Mouse (Mus musculus): Measurements from ENCODE around the gene Grin3b. TPM values are rescaled to one million over a fixed set of nuclear protein-coding genes. Genes with fewer than 3 reads are reported as not detected.
"Not testable (repeated sequence)": the region's sequence is repeated elsewhere in the genome, so short reads cannot be mapped to it uniquely, and the experiment has no call there.

Gene Grin3b
- polyA plus RNA-seq, 1 experiment: 0.16 TPM

DNA sequence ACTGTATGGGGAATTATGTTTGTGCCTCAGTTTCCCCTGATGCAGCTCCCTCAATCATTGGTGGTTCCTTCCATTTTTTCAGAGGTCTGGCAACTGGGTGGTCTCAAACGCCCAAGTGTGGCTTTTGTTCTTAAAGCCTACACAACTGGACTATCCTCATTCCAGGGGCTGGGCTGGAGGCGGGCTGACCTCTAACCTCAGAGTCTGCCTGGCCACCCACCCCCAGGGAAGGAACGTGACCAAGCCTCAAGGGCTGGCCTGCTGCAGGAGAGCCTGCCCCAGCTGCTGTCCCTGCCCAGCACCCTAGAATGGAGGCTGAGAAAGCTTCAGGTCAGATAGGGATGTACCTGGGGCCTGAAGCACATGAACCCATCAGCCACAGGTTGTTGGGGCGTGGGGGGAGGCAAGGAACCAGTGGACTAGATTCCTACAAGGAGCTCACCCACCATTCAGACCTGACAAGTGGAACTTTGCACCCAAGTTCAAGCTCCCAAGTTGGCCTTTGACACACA lies 13.8 kb upstream of the Grin3b start:
- no peak for TF ChIP-seq POLR2A (IDR thresholded peaks at IDR 0.05; ENCODE audit: low read depth, low read length)
- Histone ChIP-seq H3K36me3 (ENCODE audit: control insufficient read depth, insufficient read depth, low read length) (peaks cover 2% of the 10 kb centered on the region; the same call in 1 of the 2 replicates), H3K27me3 (ENCODE audit: control insufficient read depth, insufficient read depth, low read length) (no peaks in the 10 kb centered on the region), H3K4me3 (ENCODE audit: extremely low read depth, insufficient read depth, insufficient read length) (no peak overlapping the region), H3K27ac (ENCODE audit: insufficient read depth, low read length) (no peak overlapping the region), H3K4me1 (ENCODE audit: control insufficient read depth, insufficient read depth, insufficient read length) (peaks cover 2% of the 10 kb centered on the region; the same call in 1 of the 2 replicates)
- 84% methylated on average over 4 of the region's 4 CpGs for WGBS
- no peak for DNase-seq (ENCODE audit: low read depth in 1 of 2, low spot score in 2 of 2)

DNA sequence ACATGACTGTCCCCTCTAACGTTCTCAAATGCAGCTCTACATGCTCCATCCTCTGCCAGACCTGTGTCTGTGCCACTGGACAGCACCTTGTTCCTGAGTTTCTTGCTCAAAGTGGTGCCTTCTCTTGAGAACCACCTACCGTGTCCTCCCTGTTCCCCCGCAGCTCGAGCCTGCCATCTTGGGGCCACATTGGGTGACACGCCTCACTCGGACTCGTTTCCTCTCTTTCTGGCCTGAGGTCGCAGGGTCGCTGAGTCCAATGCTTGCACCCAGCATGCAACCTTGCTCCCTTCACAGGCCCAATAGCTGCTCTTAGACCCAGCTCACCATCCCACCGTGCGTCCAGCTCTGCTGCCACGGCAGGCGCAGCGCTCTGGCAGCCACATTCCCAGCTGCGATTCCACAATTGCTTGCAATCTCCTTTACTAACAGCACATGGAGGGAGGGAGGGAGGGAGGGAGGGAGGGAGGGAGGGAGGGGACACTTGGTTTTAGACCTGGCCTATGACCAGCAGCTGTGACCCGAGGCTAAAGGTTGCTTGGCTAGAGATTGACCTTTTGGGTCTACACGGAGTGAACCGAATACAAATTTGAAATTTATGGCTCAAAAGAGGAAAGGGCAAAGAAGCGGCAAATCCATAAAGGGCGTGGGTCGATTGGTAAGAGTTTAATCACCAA lies 12.2 kb upstream of the Grin3b start:
- peaks cover 2% of the 10 kb centered on the region; the same call in 1 of the 2 replicates for H3K4me1 ChIP-seq (ENCODE audit: control insufficient read depth, insufficient read depth, insufficient read length)

DNA sequence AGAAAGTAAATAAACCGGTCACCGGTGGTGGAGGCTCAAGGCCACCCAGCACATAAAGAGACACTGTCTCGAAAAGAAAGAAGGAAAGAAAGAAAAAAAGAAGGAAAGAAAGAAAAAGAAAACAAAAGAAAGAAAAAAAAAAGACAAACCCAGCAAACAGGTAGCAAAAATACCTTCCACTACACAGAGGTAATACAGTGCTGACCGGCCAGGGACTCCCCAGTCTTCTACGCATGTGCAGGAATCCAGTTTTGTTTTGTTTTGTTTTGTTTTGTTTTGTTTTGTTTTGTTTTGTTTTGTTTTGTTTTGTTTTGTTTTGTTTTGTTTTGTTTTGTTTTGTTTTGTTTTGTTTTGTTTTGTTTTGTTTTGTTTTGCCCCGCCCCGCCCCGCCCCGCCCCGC lies 11.1 kb upstream of the Grin3b start:
- peak in 1 of 2 experiments; percentile 36 for DNase-seq (ENCODE audit: low read depth in 1 of 2, low spot score in 2 of 2)
- not testable (repeated sequence) for H3K27me3 ChIP-seq (ENCODE audit: control insufficient read depth, insufficient read depth, low read length); H3K27ac ChIP-seq (ENCODE audit: insufficient read depth, low read length); H3K4me3 ChIP-seq (ENCODE audit: extremely low read depth, insufficient read depth, insufficient read length); H3K4me1 ChIP-seq (ENCODE audit: control insufficient read depth, insufficient read depth, insufficient read length); H3K36me3 ChIP-seq (ENCODE audit: control insufficient read depth, insufficient read depth, low read length)
- 19% methylated on average over 10 of the region's 10 CpGs for WGBS

More for the DNA sequence above, 12.2 kb upstream of the Grin3b start:
- WGBS: 25% methylated on average over 21 of the region's 21 CpGs
- peak; percentile 58 to 86 for DNase-seq (ENCODE audit: low read depth in 1 of 2, low spot score in 2 of 2)
- Histone ChIP-seq H3K4me3 (ENCODE audit: extremely low read depth, insufficient read depth, insufficient read length) (no peak overlapping the region), H3K27ac (ENCODE audit: insufficient read depth, low read length) (no peak overlapping the region), H3K27me3 (ENCODE audit: control insufficient read depth, insufficient read depth, low read length) (no peaks in the 10 kb centered on the region), H3K36me3 (ENCODE audit: control insufficient read depth, insufficient read depth, low read length) (peaks cover 3% of the 10 kb centered on the region; the same call in 1 of the 2 replicates)
- TF ChIP-seq CTCF (IDR thresholded peaks at IDR 0.05; ENCODE audit: extremely low read depth, insufficient read depth, insufficient read length, insufficient replicate concordance) (peak; percentile 99), POLR2A (IDR thresholded peaks at IDR 0.05; ENCODE audit: low read depth, low read length) (no peak)

DNA sequence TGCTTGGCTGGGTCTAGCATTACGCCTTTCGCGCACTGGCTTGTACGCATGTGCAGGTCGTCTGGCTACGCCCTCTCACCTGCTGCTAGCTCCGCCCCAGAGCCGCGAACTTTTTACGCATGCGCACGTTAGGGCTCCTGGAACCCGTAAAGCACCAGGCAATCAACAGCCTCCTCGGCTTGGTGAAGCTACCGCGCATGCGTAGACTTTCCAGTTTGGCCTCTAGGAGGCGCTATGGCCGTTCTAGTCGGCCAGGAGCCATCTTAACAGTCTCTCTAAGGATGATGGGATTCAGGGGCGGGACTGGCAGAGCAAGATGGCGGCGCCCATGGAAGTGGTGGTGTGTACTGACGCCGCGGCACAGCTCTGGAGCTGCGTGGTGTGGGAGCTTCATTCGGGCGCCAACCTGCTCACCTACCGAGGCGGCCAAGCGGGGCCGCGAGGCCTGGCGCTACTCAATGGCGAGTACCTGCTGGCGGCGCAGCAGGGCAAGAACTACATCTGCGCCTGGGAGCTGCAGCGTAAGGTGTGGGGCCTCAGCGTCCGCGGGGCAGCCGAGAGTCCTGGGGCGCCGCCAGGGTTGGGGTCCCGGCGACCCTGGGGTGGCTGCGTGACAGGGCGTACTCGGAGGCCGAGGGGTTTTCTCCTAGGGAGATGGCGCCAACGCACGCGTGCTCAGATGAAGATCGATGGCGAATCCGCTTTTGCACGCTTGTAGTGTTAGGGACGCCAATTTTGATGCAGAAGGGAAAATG lies 10.5 kb upstream of the Grin3b start, which contains the start of gene Wdr18:
TSS of gene Wdr18 (plus strand) at position 306 of the 755 bp plus-strand sequence.
- WGBS: under 1% methylated on average over 61 of the region's 61 CpGs
- peaks cover 2% of the 10 kb centered on the region; the same call in 1 of the 2 replicates for H3K4me1 ChIP-seq (ENCODE audit: control insufficient read depth, insufficient read depth, insufficient read length)

DNA sequence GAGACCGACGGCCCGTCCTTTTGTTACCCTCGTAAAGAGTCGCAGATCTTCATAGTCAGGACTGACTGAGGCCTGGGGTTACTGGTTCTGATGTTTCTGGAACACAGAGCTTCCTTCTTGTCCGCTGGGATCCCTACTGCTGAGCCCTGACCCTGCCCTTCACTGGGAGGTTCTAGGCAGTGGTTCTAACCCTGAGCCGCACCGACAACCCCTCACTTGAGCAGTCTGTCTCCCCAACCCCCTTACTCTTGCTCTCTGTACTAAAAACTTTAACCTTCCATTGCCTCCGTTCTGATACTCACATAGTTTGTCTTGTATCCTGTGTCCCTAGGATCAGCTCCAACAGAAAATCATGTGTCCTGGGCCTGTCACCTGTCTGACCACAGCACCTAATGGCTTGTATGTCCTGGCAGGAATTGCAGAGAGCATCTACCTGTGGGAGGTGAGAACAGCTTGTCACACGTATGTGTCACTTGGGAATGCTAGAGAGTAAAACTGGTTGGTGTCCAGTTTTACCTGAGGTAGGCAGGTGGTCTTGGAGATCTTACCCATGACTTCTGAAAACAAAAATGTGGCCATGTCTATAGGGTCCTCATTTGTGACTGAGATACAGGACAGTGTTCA lies 9.7 kb upstream of the Grin3b start:
- Histone ChIP-seq H3K27me3 (ENCODE audit: control insufficient read depth, insufficient read depth, low read length) (no peaks in the 10 kb centered on the region), H3K4me3 (ENCODE audit: extremely low read depth, insufficient read depth, insufficient read length) (peak overlapping the region; percentile 77; the same call in 1 of the 2 replicates), H3K36me3 (ENCODE audit: control insufficient read depth, insufficient read depth, low read length) (peaks cover 15% of the 10 kb centered on the region), H3K27ac (ENCODE audit: insufficient read depth, low read length) (no peak overlapping the region), H3K4me1 (ENCODE audit: control insufficient read depth, insufficient read depth, insufficient read length) (peaks cover 2% of the 10 kb centered on the region; the same call in 1 of the 2 replicates)
- WGBS: 11% methylated on average over 10 of the region's 10 CpGs
- no peak for DNase-seq (ENCODE audit: low read depth in 1 of 2, low spot score in 2 of 2)
- TF ChIP-seq POLR2A (IDR thresholded peaks at IDR 0.05; ENCODE audit: low read depth, low read length) (no peak), CTCF (IDR thresholded peaks at IDR 0.05; ENCODE audit: extremely low read depth, insufficient read depth, insufficient read length, insufficient replicate concordance) (no peak)

More for the DNA sequence above, 10.5 kb upstream of the Grin3b start, which contains the start of gene Wdr18:
- H3K27ac ChIP-seq (ENCODE audit: insufficient read depth, low read length): no peak within 1 kb of the TSS
- no peaks in the 10 kb centered on the region for H3K27me3 ChIP-seq (ENCODE audit: control insufficient read depth, insufficient read depth, low read length)
- H3K4me3 ChIP-seq (ENCODE audit: extremely low read depth, insufficient read depth, insufficient read length): peak within 1 kb of the TSS; percentile 77
- peak; percentile 99 to 100 for DNase-seq (ENCODE audit: low read depth in 1 of 2, low spot score in 2 of 2)
- no peak; the same call in 1 of the 2 replicates for TF ChIP-seq POLR2A (IDR thresholded peaks at IDR 0.05; ENCODE audit: low read depth, low read length)
- TF ChIP-seq CTCF (IDR thresholded peaks at IDR 0.05; ENCODE audit: extremely low read depth, insufficient read depth, insufficient read length, insufficient replicate concordance): peak; percentile 91; the same call in 1 of the 2 replicates
- peaks cover 10% of the 10 kb centered on the region for H3K36me3 ChIP-seq (ENCODE audit: control insufficient read depth, insufficient read depth, low read length)

DNA sequence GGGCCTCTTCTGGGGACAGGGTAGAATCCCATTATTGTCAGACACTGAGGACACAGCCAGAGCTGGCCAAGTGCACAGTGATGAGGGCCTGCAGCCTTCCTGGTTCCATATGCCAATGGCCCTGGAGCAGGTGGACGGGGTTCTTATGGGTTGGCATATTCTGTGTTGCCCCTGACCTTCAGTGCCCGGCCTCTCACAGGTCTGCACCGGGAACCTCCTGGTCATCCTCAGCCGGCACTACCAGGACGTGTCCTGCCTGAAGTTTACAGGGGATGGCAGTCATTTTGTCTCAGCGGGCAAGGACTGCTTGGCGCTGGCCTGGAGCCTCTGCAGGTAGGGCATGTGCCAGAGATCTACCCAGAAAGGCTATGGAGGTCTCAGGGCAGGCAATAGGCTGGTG lies 5.8 kb upstream of the Grin3b start:
- no peak for TF ChIP-seq CTCF (IDR thresholded peaks at IDR 0.05; ENCODE audit: extremely low read depth, insufficient read depth, insufficient read length, insufficient replicate concordance)
- TF ChIP-seq POLR2A (IDR thresholded peaks at IDR 0.05; ENCODE audit: low read depth, low read length): no peak
- peaks cover 40% of the 10 kb centered on the region for H3K36me3 ChIP-seq (ENCODE audit: control insufficient read depth, insufficient read depth, low read length)
- H3K27ac ChIP-seq (ENCODE audit: insufficient read depth, low read length): no peak overlapping the region
- WGBS: 96% methylated on average over 7 of the region's 7 CpGs
- H3K4me1 ChIP-seq (ENCODE audit: control insufficient read depth, insufficient read depth, insufficient read length): peaks cover 2% of the 10 kb centered on the region; the same call in 1 of the 2 replicates
- H3K4me3 ChIP-seq (ENCODE audit: extremely low read depth, insufficient read depth, insufficient read length): no peak overlapping the region
- DNase-seq (ENCODE audit: low read depth in 1 of 2, low spot score in 2 of 2): no peak
- no peaks in the 10 kb centered on the region for H3K27me3 ChIP-seq (ENCODE audit: control insufficient read depth, insufficient read depth, low read length)
